ENCODE assay signal across 12 mouse cellular contexts in genomic region chr9:84323145-84323544, GRCm38 (mm10).
DNase-seq lines count a peak whose midpoint lies in the region; ATAC-seq and TF ChIP-seq lines count a peak whose summit lies in the region.
"Had no signal": no experiment of that assay in that cellular context is flagged by ENCODE, and none has a peak within 500 bp of the region (broad histone marks: within the 10 kb centered on the region; RNA-seq: fewer than 3 reads in every experiment).

No protein-coding gene starts in this region.

- no peak for TF ChIP-seq CTCF in midbrain, postnatal 0 days (IDR thresholded peaks at IDR 0.05)
- no peak for TF ChIP-seq CTCF in stomach, postnatal 0 days (IDR thresholded peaks at IDR 0.05; ENCODE audit: low read depth)

- no peak for ATAC-seq in midbrain, postnatal 0 days (ENCODE audit: low FRiP score)
- ATAC-seq in midbrain, embryonic 15.5 days (replicated peaks) = no peak
- no peak for ATAC-seq in stomach, postnatal 0 days (ENCODE audit: low FRiP score, low TSS enrichment)
- ATAC-seq in megakaryocyte, adult 5-6 weeks (ENCODE audit: poor library complexity, severe bottlenecking) = no peak

- no peak overlapping the region for H3K4me2 ChIP-seq in midbrain, postnatal 0 days (ENCODE audit: low read depth, low read length, poor library complexity, severe bottlenecking)
- no peak overlapping the region for H3K4me2 ChIP-seq in midbrain, embryonic 15.5 days
- no peak overlapping the region for H3K4me2 ChIP-seq in stomach, postnatal 0 days (replicated peaks; ENCODE audit: low read depth)
- H3K4me2 ChIP-seq: liver, embryonic 13.5 days; midbrain, embryonic 11.5 days had no signal

- intact Hi-C loops in heart, postnatal 10 days (cut with DNase I) = no loop called here
- intact Hi-C loops in heart, postnatal 25 days (cut with DNase I) = no loop called here

- H3K9ac ChIP-seq in midbrain, postnatal 0 days (replicated peaks; ENCODE audit: low read length, poor library complexity, severe bottlenecking) = no peak overlapping the region
- H3K9ac ChIP-seq in midbrain, embryonic 15.5 days = no peak overlapping the region
- H3K9ac ChIP-seq in stomach, postnatal 0 days (ENCODE audit: low read length) = no peak overlapping the region
- H3K9ac ChIP-seq: liver, embryonic 13.5 days had no signal

- H3K4me1 ChIP-seq in midbrain, postnatal 0 days (ENCODE audit: insufficient read depth, low read length) = no peaks in the 10 kb centered on the region
- H3K4me1 ChIP-seq in midbrain, embryonic 15.5 days = peaks cover 8% of the 10 kb centered on the region
- no peaks in the 10 kb centered on the region for H3K4me1 ChIP-seq in stomach, postnatal 0 days (replicated peaks; ENCODE audit: control insufficient read depth, insufficient read depth)
- H3K4me1 ChIP-seq: limb, embryonic 10.5 days; liver, embryonic 13.5 days had no signal

- no peak overlapping the region for H3K27ac ChIP-seq in midbrain, postnatal 0 days (ENCODE audit: low read depth, low read length)
- H3K27ac ChIP-seq in midbrain, embryonic 15.5 days = no peak overlapping the region
- no peak overlapping the region for H3K27ac ChIP-seq in stomach, postnatal 0 days (replicated peaks)
- H3K27ac ChIP-seq: limb, embryonic 10.5 days; liver, embryonic 13.5 days had no signal

- 67% methylated on average over 2 of the region's 2 CpGs for WGBS in midbrain, postnatal 0 days
- 56% methylated on average over 2 of the region's 2 CpGs for WGBS in midbrain, embryonic 15.5 days
- 12% methylated on average over 2 of the region's 2 CpGs for WGBS in stomach, postnatal 0 days

- peak; percentile 18 to 19 for DNase-seq in heart, postnatal 10 days
- DNase-seq in heart, postnatal 25 days (ENCODE audit: low spot score) = no peak
- peak; percentile 28 for DNase-seq in midbrain, postnatal 0 days (ENCODE audit: low spot score)
- peak; percentile 12 for DNase-seq in adrenal gland, postnatal 14 days
- DNase-seq in stomach, postnatal 0 days (ENCODE audit: low spot score) = no peak
- DNase-seq: liver, embryonic 13.5 days; lung, postnatal 14 days; right cerebral cortex, postnatal 25 days had no signal

- H3K9me3 ChIP-seq in midbrain, postnatal 0 days (ENCODE audit: low read length) = no peaks in the 10 kb centered on the region
- no peaks in the 10 kb centered on the region for H3K9me3 ChIP-seq in midbrain, embryonic 15.5 days
- H3K9me3 ChIP-seq in stomach, postnatal 0 days (ENCODE audit: control insufficient read depth, low read length) = no peaks in the 10 kb centered on the region
- H3K9me3 ChIP-seq: limb, embryonic 10.5 days; liver, embryonic 13.5 days had no signal

- no peak for TF ChIP-seq EP300 in stomach, postnatal 0 days (optimal IDR thresholded peaks at IDR 0.05)

- H3K27me3 ChIP-seq in midbrain, postnatal 0 days (ENCODE audit: insufficient read depth, low read length) = no peaks in the 10 kb centered on the region
- no peaks in the 10 kb centered on the region for H3K27me3 ChIP-seq in midbrain, embryonic 15.5 days (replicated peaks)
- no peaks in the 10 kb centered on the region for H3K27me3 ChIP-seq in stomach, postnatal 0 days (ENCODE audit: control insufficient read depth, insufficient read depth, low read length)
- H3K27me3 ChIP-seq: liver, embryonic 13.5 days had no signal

- H3K4me3 ChIP-seq in midbrain, postnatal 0 days (ENCODE audit: low read depth, low read length) = no peak overlapping the region
- H3K4me3 ChIP-seq in midbrain, embryonic 15.5 days = no peak overlapping the region
- H3K4me3 ChIP-seq in stomach, postnatal 0 days (ENCODE audit: low read depth, low read length) = no peak overlapping the region
- H3K4me3 ChIP-seq: limb, embryonic 10.5 days; liver, embryonic 13.5 days had no signal

- H3K36me3 ChIP-seq in midbrain, postnatal 0 days (ENCODE audit: insufficient read depth, low read length) = no peaks in the 10 kb centered on the region
- no peaks in the 10 kb centered on the region for H3K36me3 ChIP-seq in midbrain, embryonic 15.5 days (replicated peaks)
- H3K36me3 ChIP-seq in stomach, postnatal 0 days (ENCODE audit: control insufficient read depth, insufficient read depth, low read length) = no peaks in the 10 kb centered on the region
- H3K36me3 ChIP-seq: limb, embryonic 10.5 days; liver, embryonic 13.5 days had no signal

Comparison
In these comparisons a context has a peak if more than half of its experiments do, and no peak if none do; other contexts are left out.
1. DNase-seq: peak in heart, postnatal 10 days (2 of 2), midbrain, postnatal 0 days (single experiment) and adrenal gland, postnatal 14 days (single experiment); none in heart, postnatal 25 days (single experiment) and stomach, postnatal 0 days (single experiment).